Mouse (Mus musculus): ENCODE data around the gene Gm8271.
"Not testable (repeated sequence)": the region's sequence is repeated elsewhere in the genome, so short reads cannot be mapped to it uniquely, and the experiment has no call there.

The Gm8271 gene

DNA sequence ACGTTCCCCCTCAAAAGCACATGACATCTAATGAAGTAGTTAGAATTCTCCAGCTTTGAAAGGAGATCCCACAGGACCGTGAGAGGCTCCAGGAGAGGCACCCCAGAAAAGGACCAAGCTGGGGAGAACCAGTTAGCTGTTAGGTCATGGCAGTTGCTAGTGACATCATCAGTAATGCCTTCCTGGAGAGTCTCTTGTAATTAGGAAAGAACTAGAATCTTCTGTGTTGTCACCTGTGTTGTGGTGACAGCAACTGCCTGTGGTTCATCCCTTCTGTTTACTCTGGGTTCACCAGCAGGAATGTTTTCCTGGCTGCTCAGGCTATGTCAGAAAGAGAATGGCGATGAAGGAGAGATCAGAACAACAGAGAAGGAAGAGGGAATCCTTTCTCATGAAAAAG lies at the start of gene Gm8271:
TSS of gene Gm8271 (plus strand) at position 301 of the 400 bp plus-strand sequence.
- DNase-seq = not testable (repeated sequence)

DNA sequence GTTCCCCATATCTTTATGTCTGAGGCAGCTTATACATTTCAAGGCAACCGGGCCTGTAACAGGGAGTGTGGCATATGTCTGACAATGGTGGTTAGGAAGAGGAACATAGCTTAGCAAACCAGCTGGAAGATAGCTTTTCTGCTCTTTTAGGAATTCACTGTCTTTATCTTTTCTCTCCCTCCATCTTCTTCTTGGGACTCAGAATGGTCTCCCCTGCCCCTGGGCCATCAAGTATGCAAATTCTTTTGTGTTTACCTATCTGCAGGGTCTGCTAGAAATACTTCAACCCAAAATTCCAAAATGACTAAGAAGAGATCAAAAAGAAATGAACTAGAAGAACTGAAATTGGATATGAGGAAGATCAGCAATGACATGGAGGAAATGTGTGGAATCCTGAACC lies 21.4 kb upstream of the Gm8271 start, which contains the start of gene Gm3317:
TSS of gene Gm3317 (plus strand) at position 301 of the 400 bp plus-strand sequence.
- not testable (repeated sequence) for DNase-seq

Measured in lung, postnatal 36 days (tissue).